In the genomic region with DNA sequence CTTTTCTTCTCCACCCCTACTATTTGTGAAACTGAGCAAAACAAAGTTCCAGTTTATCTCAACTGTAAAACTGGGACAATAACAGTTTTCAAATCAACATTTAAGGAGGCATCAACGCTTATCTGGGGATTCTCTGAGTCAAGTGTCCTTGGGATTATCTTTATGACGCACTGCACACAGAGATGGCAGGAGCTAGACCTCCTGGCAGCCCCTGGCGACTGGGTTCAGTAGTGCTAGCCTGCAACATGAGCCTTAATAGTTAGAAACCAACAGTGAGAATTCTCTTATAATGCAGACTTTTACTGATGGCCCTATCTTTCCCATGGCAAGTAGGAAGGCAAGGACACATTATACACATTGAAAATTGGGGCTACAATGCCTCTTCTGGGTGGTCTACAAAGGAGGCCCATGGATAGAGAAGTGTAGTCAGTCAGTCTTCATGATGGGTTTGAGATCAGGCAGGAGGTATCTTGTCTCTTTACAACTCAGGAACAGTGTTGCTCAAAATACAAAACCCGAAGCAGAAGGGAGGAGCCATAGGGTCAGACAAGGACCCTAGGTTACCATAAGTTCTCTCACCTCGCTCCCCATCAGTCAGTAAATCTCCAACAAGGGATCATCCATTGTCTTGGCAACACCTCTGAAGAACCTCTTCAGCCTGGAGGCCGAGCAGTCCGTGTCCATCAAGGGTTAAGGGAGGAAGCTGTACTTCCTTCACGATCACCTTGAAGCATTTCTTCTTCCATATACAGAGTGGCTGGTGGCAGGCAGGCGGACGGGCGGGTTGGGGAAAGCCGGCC, we compare ENCODE assay signal across 8 mouse cellular contexts. TPM values are rescaled to one million over a fixed set of nuclear protein-coding genes. Genes with fewer than 3 reads are reported as not detected.
DNase-seq lines count a peak whose midpoint lies in the region; ATAC-seq and TF ChIP-seq lines count a peak whose summit lies in the region.

No protein-coding gene starts in this region.

- no peak for TF ChIP-seq POLR2A in thymus, adult 2 months (IDR thresholded peaks at IDR 0.05; ENCODE audit: control insufficient read depth, extremely low read depth, insufficient read depth, low read length, poor library complexity)

- peak overlapping the region; percentile 80 for H3K4me2 ChIP-seq in forebrain, embryonic 13.5 days
- peak overlapping the region; percentile 96 for H3K4me2 ChIP-seq in liver, embryonic 12.5 days

- no peak for ATAC-seq in forebrain, embryonic 13.5 days
- ATAC-seq in liver, embryonic 12.5 days: no peak; the same call in 1 of the 2 replicates

- peaks cover 7% of the 10 kb centered on the region for H3K4me1 ChIP-seq in thymus, adult 2 months (replicated peaks; ENCODE audit: control insufficient read depth, insufficient read depth, low read length)
- peaks cover 28% of the 10 kb centered on the region for H3K4me1 ChIP-seq in forebrain, embryonic 13.5 days
- peaks cover 63% of the 10 kb centered on the region for H3K4me1 ChIP-seq in liver, embryonic 12.5 days

- 19% methylated on average over 12 of the region's 12 CpGs for WGBS in thymus, adult 2 months
- 15% methylated on average over 12 of the region's 12 CpGs for WGBS in forebrain, embryonic 13.5 days
- WGBS in liver, embryonic 12.5 days (ENCODE audit: insufficient replicate concordance): 4% methylated on average over 12 of the region's 12 CpGs

- H3K27me3 ChIP-seq in thymus, adult 2 months (ENCODE audit: control insufficient read depth, insufficient read depth, low read length): no peaks in the 10 kb centered on the region
- no peaks in the 10 kb centered on the region for H3K27me3 ChIP-seq in forebrain, embryonic 13.5 days
- H3K27me3 ChIP-seq in liver, embryonic 12.5 days (replicated peaks): no peaks in the 10 kb centered on the region
- H3K27me3 ChIP-seq in splenic B cell, adult 2 months (ENCODE audit: control insufficient read depth, insufficient read depth, low read length, poor library complexity, severe bottlenecking): no peaks in the 10 kb centered on the region

- DNase-seq in embryo, embryonic 10 days (ENCODE audit: low spot score): peak; percentile 33
- DNase-seq in embryo, embryonic 9.5 days (ENCODE audit: extremely low spot score): no peak
- peak; percentile 45 for DNase-seq in thymus, adult 2 months
- no peak for DNase-seq in thymus, adult 18-20 months
- DNase-seq in splenic B cell, adult 2 months (ENCODE audit: low read depth, low spot score): peak; percentile 18
- DNase-seq in urinary bladder, postnatal 25 days (ENCODE audit: low spot score): no peak

- no peak for TF ChIP-seq CTCF in thymus, adult 2 months (IDR thresholded peaks at IDR 0.05; ENCODE audit: borderline replicate concordance, control insufficient read depth, extremely low read depth, insufficient read depth, low read length, poor library complexity)

- H3K9me3 ChIP-seq in forebrain, embryonic 13.5 days (replicated peaks): no peaks in the 10 kb centered on the region
- H3K9me3 ChIP-seq in liver, embryonic 12.5 days (replicated peaks): no peaks in the 10 kb centered on the region

- H3K4me3 ChIP-seq in thymus, adult 2 months (ENCODE audit: control insufficient read depth, insufficient read depth, low read length): peak overlapping the region; percentile 94
- H3K4me3 ChIP-seq in forebrain, embryonic 13.5 days: peak overlapping the region; percentile 96
- peak overlapping the region; percentile 89 for H3K4me3 ChIP-seq in liver, embryonic 12.5 days

- no peak overlapping the region for H3K27ac ChIP-seq in thymus, adult 2 months (ENCODE audit: control insufficient read depth, insufficient read depth, low read length)
- peak overlapping the region; percentile 75; the same call in 1 of the 2 replicates for H3K27ac ChIP-seq in forebrain, embryonic 13.5 days
- H3K27ac ChIP-seq in liver, embryonic 12.5 days: peak overlapping the region; percentile 79; the same call in 1 of the 2 replicates

- H3K36me3 ChIP-seq in thymus, adult 2 months (ENCODE audit: control insufficient read depth, insufficient read depth, low read length): no peaks in the 10 kb centered on the region
- H3K36me3 ChIP-seq in forebrain, embryonic 13.5 days (ENCODE audit: poor library complexity, severe bottlenecking): no peaks in the 10 kb centered on the region
- H3K36me3 ChIP-seq in liver, embryonic 12.5 days: no peaks in the 10 kb centered on the region
- no peaks in the 10 kb centered on the region for H3K36me3 ChIP-seq in splenic B cell, adult 2 months (ENCODE audit: control insufficient read depth, insufficient read depth, low read length, poor library complexity, severe bottlenecking)

- H3K9ac ChIP-seq in forebrain, embryonic 13.5 days: peak overlapping the region; percentile 91
- peak overlapping the region; percentile 91 for H3K9ac ChIP-seq in liver, embryonic 12.5 days

RNA-seq across cellular contexts. Expression of a gene that starts 0.7 kb away (rescaled TPM):
- 28.1 and 34.4 TPM in 2 replicates for polyA plus RNA-seq in thymus, adult 2 months (2012; rRNA removed)
- polyA plus RNA-seq in forebrain, embryonic 13.5 days (2015; fragmentation: Nextera tagmentation; extraction: Ambion mirVana): 18.3 and 20.3 TPM in 2 replicates
- polyA plus RNA-seq in liver, embryonic 12.5 days (2016; fragmentation: Nextera tagmentation; extraction: Ambion mirVana): 15.7 and 16.1 TPM in 2 replicates

Comparison
In these comparisons a context has a peak if more than half of its experiments do, and no peak if none do; other contexts are left out.
1. DNase-seq: peak in embryo, embryonic 10 days (single experiment), thymus, adult 2 months (single experiment) and splenic B cell, adult 2 months (single experiment); none in embryo, embryonic 9.5 days (single experiment), thymus, adult 18-20 months (0 of 2) and urinary bladder, postnatal 25 days (single experiment).
2. Peak in every context shown above with its lines, with median percentiles within 50 percentile points of each other: H3K4me3 ChIP-seq.